Mouse (Mus musculus) heart, embryonic 16.5 days (tissue): ENCODE data around the gene Lama4. TPM values are rescaled to one million over a fixed set of nuclear protein-coding genes. Genes with fewer than 3 reads are reported as not detected.

Source experiments
- ATAC-seq: fragments of 200-750 bp; cut with Nextera tagmentation; replicated peaks from 2 replicates; pipeline ENCODE4 v1.8.0; 2017; ENCODE audit warnings: moderate number of reproducible peaks; ENCODE audit not compliant: insufficient read depth, low FRiP score; ENCODE audit errors: extremely low read depth
- H3K27ac ChIP-seq: fragments of 300-500 bp; sonication (generic); 2 replicates; pipeline ENCODE4 v1.5.1; 2014; ENCODE audit warnings: mild to moderate bottlenecking, low read length, control low read depth, moderate library complexity
- H3K27me3 ChIP-seq: fragments of 300-500 bp; sonication (generic); 2 replicates; pipeline ENCODE4 v1.6.1; 2014; ENCODE audit warnings: low read length, mixed read lengths; ENCODE audit not compliant: control insufficient read depth, insufficient read depth
- H3K36me3 ChIP-seq: fragments of 300-500 bp; sonication (generic); 2 replicates; pipeline ENCODE4 v1.6.1; 2014; ENCODE audit not compliant: control insufficient read depth, insufficient read depth
- H3K4me1 ChIP-seq: fragments of 300-500 bp; sonication (generic); 2 replicates; pipeline ENCODE4 v1.6.1; 2014; ENCODE audit warnings: low read length, mixed read lengths; ENCODE audit not compliant: control insufficient read depth, insufficient read depth
- H3K4me2 ChIP-seq: fragments of 300-500 bp; sonication (generic); 2 replicates; pipeline ENCODE4 v1.6.1; 2014; ENCODE audit warnings: low read depth, mild to moderate bottlenecking, control low read depth, low read length
- H3K4me3 ChIP-seq: fragments of 300-500 bp; sonication (generic); 2 replicates; pipeline ENCODE4 v1.5.1; 2014; ENCODE audit warnings: mild to moderate bottlenecking, control low read depth, low read length
- H3K9ac ChIP-seq: fragments of 300-500 bp; sonication (generic); 2 replicates; pipeline ENCODE4 v1.6.1; 2014; ENCODE audit warnings: low read length, control low read depth
- H3K9me3 ChIP-seq: fragments of 300-500 bp; sonication (generic); replicated peaks from 2 replicates; pipeline ENCODE4 v1.6.1; 2016; ENCODE audit warnings: low read length; ENCODE audit not compliant: control insufficient read depth
- WGBS: fragments of 180-500 bp; shearing (Covaris S2); extraction: QIAGEN DNeasy Blood & Tissue Kit; methylation state at CpG from one replicate; pipeline ENCODE4 v1.1.7; 2014; 5-methylcytosine and 5-hydroxymethylcytosine counted together
- polyA plus RNA-seq: library from polyadenylated mRNA; unstranded; fragments of >200 nt; fragmentation: Nextera tagmentation; extraction: Ambion mirVana; gene quantifications from 2 replicates; pipeline ENCODE4 v1.2.1, GENCODE M21; 2015

The Lama4 gene
- polyA plus RNA-seq, 1 experiment from 2014 or later: 105 TPM

- Histone ChIP-seq H3K9ac (no peak overlapping the region), H3K27me3 (no peaks in the 10 kb centered on the region), H3K4me2 (no peak overlapping the region), H3K4me3 (no peak overlapping the region), H3K27ac (no peak overlapping the region), H3K4me1 (no peaks in the 10 kb centered on the region), H3K36me3 (peaks cover 69% of the 10 kb centered on the region), H3K9me3 (no peaks in the 10 kb centered on the region)
- WGBS: 85% methylated on average over 5 of the region's 5 CpGs
- no peak for ATAC-seq
Observed at GRCm38 (mm10) chr10:39028403-39028802, 63.1 kb downstream of the Lama4 start.

GRCm38 (mm10) chr10:39029297-39030147 lies 64.2 kb downstream of the Lama4 start:
- H3K4me2 ChIP-seq: no peak overlapping the region
- no peak for ATAC-seq
- no peaks in the 10 kb centered on the region for H3K9me3 ChIP-seq
- H3K4me1 ChIP-seq: no peaks in the 10 kb centered on the region
- H3K9ac ChIP-seq: no peak overlapping the region
- no peaks in the 10 kb centered on the region for H3K27me3 ChIP-seq
- H3K4me3 ChIP-seq: no peak overlapping the region
- peaks cover 69% of the 10 kb centered on the region for H3K36me3 ChIP-seq
- H3K27ac ChIP-seq: no peak overlapping the region
- WGBS: 80% methylated on average over 6 of the region's 6 CpGs

- H3K27me3 ChIP-seq: no peaks in the 10 kb centered on the region
- no peak for ATAC-seq
- WGBS: 91% methylated on average over 14 of the region's 14 CpGs
- no peaks in the 10 kb centered on the region for H3K9me3 ChIP-seq
- no peak overlapping the region for H3K4me2 ChIP-seq
- peaks cover 70% of the 10 kb centered on the region for H3K36me3 ChIP-seq
- no peak overlapping the region for H3K27ac ChIP-seq
- no peaks in the 10 kb centered on the region for H3K4me1 ChIP-seq
- no peak overlapping the region for H3K4me3 ChIP-seq
- H3K9ac ChIP-seq: no peak overlapping the region
Observed at GRCm38 (mm10) chr10:39030148-39030685, 64.9 kb downstream of the Lama4 start.

- no peak overlapping the region for H3K4me3 ChIP-seq
- no peak for ATAC-seq
- H3K9me3 ChIP-seq: no peaks in the 10 kb centered on the region
- no peak overlapping the region for H3K4me2 ChIP-seq
- no peaks in the 10 kb centered on the region for H3K27me3 ChIP-seq
- H3K9ac ChIP-seq: no peak overlapping the region
- no peaks in the 10 kb centered on the region for H3K4me1 ChIP-seq
- 60% methylated on average over 4 of the region's 4 CpGs for WGBS
- peaks cover 47% of the 10 kb centered on the region for H3K36me3 ChIP-seq
- H3K27ac ChIP-seq: no peak overlapping the region
Observed at GRCm38 (mm10) chr10:39039564-39039963, 74.2 kb downstream of the Lama4 start.

DNA sequence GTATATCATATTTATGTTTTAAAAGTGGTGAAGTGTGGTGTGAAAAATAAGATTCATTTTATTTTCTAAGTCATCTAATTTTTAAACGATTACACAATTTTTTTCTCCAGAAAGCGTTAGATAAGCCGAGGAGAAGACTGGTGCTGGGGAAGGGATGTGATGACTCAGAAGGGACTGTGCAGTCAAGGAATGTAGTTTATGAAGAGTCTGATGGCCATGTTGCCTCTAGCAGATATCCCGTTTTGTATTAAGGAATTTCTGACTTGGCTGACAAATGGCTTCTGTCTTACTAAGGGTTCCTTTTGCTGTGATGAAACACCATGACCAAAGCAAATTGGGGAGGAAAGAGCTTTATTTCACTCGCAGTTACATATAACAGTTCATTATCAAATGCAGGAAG lies 74.7 kb downstream of the Lama4 start:
- 59% methylated on average over 5 of the region's 5 CpGs for WGBS
- ATAC-seq: no peak
- H3K27me3 ChIP-seq: no peaks in the 10 kb centered on the region
- H3K4me1 ChIP-seq: no peaks in the 10 kb centered on the region
- no peak overlapping the region for H3K4me3 ChIP-seq
- H3K27ac ChIP-seq: no peak overlapping the region
- H3K9me3 ChIP-seq: no peaks in the 10 kb centered on the region
- H3K4me2 ChIP-seq: no peak overlapping the region
- no peak overlapping the region for H3K9ac ChIP-seq
- peaks cover 47% of the 10 kb centered on the region for H3K36me3 ChIP-seq

GRCm38 (mm10) chr10:39044476-39044995 lies 79.2 kb downstream of the Lama4 start:
- Histone ChIP-seq H3K27ac (no peak overlapping the region), H3K27me3 (no peaks in the 10 kb centered on the region), H3K9ac (no peak overlapping the region), H3K4me3 (no peak overlapping the region), H3K36me3 (peaks cover 53% of the 10 kb centered on the region), H3K4me1 (peaks cover 2% of the 10 kb centered on the region; the same call in 1 of the 2 replicates), H3K4me2 (no peak overlapping the region), H3K9me3 (no peaks in the 10 kb centered on the region)
- 48% methylated on average over 3 of the region's 3 CpGs for whole genome bisulfite sequencing
- no peak for ATAC-seq

DNA sequence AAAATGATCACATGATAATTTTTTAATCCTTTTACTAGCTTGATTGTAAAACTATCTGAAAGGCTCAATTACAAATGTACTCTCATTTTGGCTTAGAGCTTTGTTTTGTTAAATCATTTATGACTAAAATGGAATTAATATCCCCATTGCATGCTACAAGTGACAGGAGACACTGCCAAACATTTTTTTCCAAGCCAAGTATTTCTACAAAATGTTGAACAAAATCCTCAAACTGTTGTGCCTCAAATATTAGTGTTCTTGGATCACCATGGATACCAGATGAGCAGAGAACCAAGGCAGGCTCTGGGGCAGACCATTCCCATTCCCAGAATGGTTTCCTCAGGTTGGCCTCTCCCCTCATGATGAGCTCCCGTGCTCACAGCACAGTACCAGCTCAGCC lies 79.8 kb downstream of the Lama4 start:
- no peak overlapping the region for H3K9ac ChIP-seq
- H3K4me1 ChIP-seq: peaks cover 6% of the 10 kb centered on the region; the same call in 1 of the 2 replicates
- H3K27ac ChIP-seq: no peak overlapping the region
- no peaks in the 10 kb centered on the region for H3K9me3 ChIP-seq
- no peaks in the 10 kb centered on the region for H3K27me3 ChIP-seq
- peaks cover 57% of the 10 kb centered on the region for H3K36me3 ChIP-seq
- WGBS: 80% methylated on average over 1 of the region's 1 CpGs
- ATAC-seq: no peak
- H3K4me3 ChIP-seq: no peak overlapping the region
- H3K4me2 ChIP-seq: no peak overlapping the region

- WGBS: 79% methylated on average over 10 of the region's 10 CpGs
Observed at GRCm38 (mm10) chr10:39047775-39048174, 82.5 kb downstream of the Lama4 start.

More at GRCm38 (mm10) chr10:39047775-39048174, 82.5 kb downstream of the Lama4 start:
- H3K27ac ChIP-seq: no peak overlapping the region
- no peak overlapping the region for H3K4me3 ChIP-seq
- H3K9ac ChIP-seq: no peak overlapping the region
- H3K36me3 ChIP-seq: peaks cover 64% of the 10 kb centered on the region
- H3K4me2 ChIP-seq: no peak overlapping the region
- no peaks in the 10 kb centered on the region for H3K9me3 ChIP-seq
- ATAC-seq: no peak
- no peaks in the 10 kb centered on the region for H3K27me3 ChIP-seq
- peaks cover 7% of the 10 kb centered on the region; the same call in 1 of the 2 replicates for H3K4me1 ChIP-seq
